Mouse (Mus musculus) lung, embryonic 14.5 days (tissue): ENCODE data around the gene Hoxa3. TPM values are rescaled to one million over a fixed set of nuclear protein-coding genes. Genes with fewer than 3 reads are reported as not detected.

ENCODE experiments used
- ATAC-seq: fragments of 200-750 bp; cut with Nextera tagmentation; 2 replicates; pipeline ENCODE4 v1.8.0; 2017; ENCODE audit warnings: mild to moderate bottlenecking, moderate TSS enrichment, moderate library complexity; ENCODE audit not compliant: insufficient read depth
- DNase-seq: peaks from one replicate; pipeline ENCODE4 v3.0.0-alpha.2; 2015
- H3K27ac ChIP-seq: fragments of 300-500 bp; sonication (generic); 2 replicates; pipeline ENCODE4 v1.5.1; 2014; ENCODE audit warnings: low read depth, mild to moderate bottlenecking, moderate library complexity
- H3K27me3 ChIP-seq: fragments of 300-500 bp; sonication (generic); 2 replicates; pipeline ENCODE4 v1.6.1; 2014; ENCODE audit warnings: low read length, control low read depth; ENCODE audit not compliant: insufficient read depth
- H3K36me3 ChIP-seq: fragments of 300-500 bp; sonication (generic); 2 replicates; pipeline ENCODE4 v1.6.1; 2014; ENCODE audit warnings: control low read depth; ENCODE audit not compliant: insufficient read depth
- H3K4me1 ChIP-seq: fragments of 300-500 bp; sonication (generic); 2 replicates; pipeline ENCODE4 v1.6.1; 2014; ENCODE audit warnings: antibody characterized with exemption, control low read depth; ENCODE audit not compliant: insufficient read depth
- H3K4me2 ChIP-seq: fragments of 300-500 bp; sonication (generic); 2 replicates; pipeline ENCODE4 v1.6.1; 2014; ENCODE audit warnings: mild to moderate bottlenecking
- H3K4me3 ChIP-seq: fragments of 300-500 bp; sonication (generic); 2 replicates; pipeline ENCODE4 v1.5.1; 2014; ENCODE audit warnings: low read depth, low read length
- H3K9ac ChIP-seq: fragments of 300-500 bp; sonication (generic); 2 replicates; pipeline ENCODE4 v1.6.1; 2014
- H3K9me3 ChIP-seq: fragments of 300-500 bp; sonication (generic); 2 replicates; pipeline ENCODE4 v1.6.1; 2016; ENCODE audit warnings: low read depth, low read length, control low read depth
- CTCF ChIP-seq: IDR thresholded peaks from 2 replicates; pipeline ENCODE4 v1.5.1; 2016; ENCODE audit warnings: antibody characterized with exemption, low read depth
- WGBS: fragments of 180-500 bp; shearing (Covaris S2); extraction: QIAGEN DNeasy Blood & Tissue Kit; methylation state at CpG from one replicate; pipeline ENCODE4 v1.1.7; 2014; 5-methylcytosine and 5-hydroxymethylcytosine counted together
- polyA plus RNA-seq: library from polyadenylated mRNA; unstranded; fragments of >200 nt; fragmentation: Nextera tagmentation; extraction: Ambion mirVana; gene quantifications from 2 replicates; pipeline ENCODE4 v1.2.1, GENCODE M21; 2014

Hoxa3 gene
- polyA plus RNA-seq, 1 experiment from 2014 or later: 11.3 TPM

DNA sequence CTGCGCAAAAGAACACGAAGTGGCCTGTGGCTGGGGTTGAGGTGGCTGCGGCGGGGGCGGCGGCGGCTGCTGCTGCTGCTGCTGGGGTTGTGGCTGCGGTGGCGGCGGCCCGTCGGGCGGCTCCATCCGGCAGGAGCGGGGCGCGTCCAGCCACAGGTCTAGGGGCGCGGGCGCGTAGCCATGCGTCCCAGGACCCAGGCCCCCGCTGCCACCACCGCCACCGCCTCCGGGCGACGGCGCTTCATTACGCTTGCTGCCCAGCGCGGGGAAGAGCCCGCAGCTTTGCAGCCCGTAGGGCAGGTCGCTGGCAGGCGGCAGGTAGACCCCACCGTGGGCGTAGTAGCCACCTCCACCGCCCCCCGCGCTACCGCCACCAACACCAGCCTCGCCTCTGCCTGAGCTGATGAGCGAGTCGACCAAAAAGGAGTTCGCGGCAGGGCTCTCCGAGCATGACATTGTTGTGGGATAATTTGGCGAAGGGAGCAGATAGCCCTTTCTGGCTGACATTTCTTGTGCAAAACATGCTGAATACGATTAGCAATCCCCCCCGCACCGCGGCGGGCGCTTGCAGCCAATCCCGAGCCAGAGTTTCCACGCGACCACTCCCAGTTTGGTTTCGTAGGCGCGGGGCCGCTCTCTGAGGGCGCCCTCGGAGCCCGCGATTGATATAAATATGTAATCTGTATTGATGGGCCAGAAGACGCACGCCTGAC, 21.4 kb upstream of the Hoxa3 start:
- H3K27me3 ChIP-seq: peaks cover 98% of the 10 kb centered on the region
- H3K4me3 ChIP-seq: peak overlapping the region; percentile 22; the same call in 1 of the 2 replicates
- 2% methylated on average over 68 of the region's 68 CpGs for WGBS
- H3K27ac ChIP-seq: no peak overlapping the region; the same call in 1 of the 2 replicates
- H3K9me3 ChIP-seq: no peaks in the 10 kb centered on the region
- H3K9ac ChIP-seq: peak overlapping the region; percentile 26; the same call in 1 of the 2 replicates
- H3K36me3 ChIP-seq: no peaks in the 10 kb centered on the region
- TF ChIP-seq CTCF: no peak
- H3K4me1 ChIP-seq: no peaks in the 10 kb centered on the region
- DNase-seq (no peak), ATAC-seq (no peak)
- peak overlapping the region; percentile 10; the same call in 1 of the 2 replicates for H3K4me2 ChIP-seq

DNA sequence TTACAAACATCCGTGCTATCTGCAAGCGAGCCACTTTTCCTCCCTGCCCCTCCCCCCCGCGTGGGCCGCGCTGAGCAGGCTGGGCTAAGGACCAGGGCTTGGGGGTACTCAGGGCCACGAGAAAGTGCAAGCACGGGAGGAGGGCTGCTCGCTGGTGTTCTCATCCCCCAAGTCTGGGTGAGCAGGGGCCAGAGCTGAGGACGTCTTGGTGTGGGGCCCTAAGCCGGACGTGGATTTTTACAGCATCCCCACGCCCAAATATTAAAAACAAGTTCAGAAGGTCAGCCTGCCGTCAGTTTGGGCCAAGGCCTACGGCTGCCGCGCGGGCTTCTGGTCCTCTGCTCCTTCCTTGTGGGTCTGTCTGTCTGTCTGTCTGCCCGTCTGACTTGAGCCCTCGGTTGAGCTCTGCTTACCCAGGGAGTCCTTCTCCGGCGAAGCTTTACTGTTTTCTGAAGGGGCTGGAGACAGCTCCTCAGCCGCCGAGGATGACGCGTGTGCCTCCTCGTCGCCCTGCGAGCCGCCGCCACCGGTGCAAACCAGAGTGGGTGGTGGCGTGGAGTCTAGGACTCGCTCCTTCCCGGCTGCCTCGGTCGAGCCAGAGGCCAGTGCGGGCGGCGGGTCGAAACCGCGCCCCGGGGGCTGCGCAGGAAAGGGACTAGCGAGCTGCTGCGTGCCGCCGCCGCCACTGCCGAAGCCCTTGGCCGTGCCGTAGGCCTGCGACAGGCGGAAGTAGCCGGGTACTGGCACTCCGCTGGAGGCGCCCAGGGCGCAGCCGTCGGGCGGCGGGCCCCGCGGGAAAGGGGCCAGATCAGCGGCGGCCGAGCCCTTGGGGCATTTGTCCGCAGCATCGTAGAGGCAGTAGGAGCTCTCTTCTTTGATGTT, 20.7 kb upstream of the Hoxa3 start:
- peak overlapping the region; percentile 23; the same call in 1 of the 2 replicates for H3K4me2 ChIP-seq
- H3K27me3 ChIP-seq: peaks cover 99% of the 10 kb centered on the region
- WGBS: 1% methylated on average over 69 of the region's 70 CpGs

DNA sequence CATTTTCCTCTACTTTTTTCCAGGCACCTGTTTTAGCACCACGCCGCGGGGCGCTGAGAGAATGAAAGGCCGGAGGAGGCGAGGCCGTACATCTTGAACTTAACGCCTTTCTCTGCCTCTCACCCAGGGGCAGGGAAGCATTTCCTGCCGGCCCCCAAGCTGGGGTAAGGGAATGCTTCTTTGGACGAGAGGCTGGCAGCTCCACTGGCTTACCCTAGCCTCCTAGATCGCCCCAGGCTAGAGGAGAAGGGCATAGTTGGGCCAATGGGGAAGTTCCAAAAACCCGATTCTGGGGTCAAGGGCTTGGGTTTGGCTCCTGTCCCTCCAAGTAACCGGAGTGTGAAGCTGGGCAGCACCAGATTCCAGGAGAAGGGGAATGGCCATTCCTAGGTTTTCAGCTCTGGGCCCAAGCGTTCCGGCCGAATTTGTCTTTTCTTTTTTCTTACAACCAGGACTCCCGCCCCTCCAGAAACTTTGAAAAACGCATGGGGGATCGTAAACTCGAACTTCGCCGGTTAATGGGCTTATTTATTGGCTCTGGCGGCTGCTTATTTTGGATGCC, 19.9 kb upstream of the Hoxa3 start:
- peaks cover 99% of the 10 kb centered on the region for H3K27me3 ChIP-seq
- no peaks in the 10 kb centered on the region for H3K36me3 ChIP-seq
- no peak overlapping the region for H3K27ac ChIP-seq
- no peak for TF ChIP-seq CTCF
- H3K4me2 ChIP-seq: no peak overlapping the region
- 2% methylated on average over 23 of the region's 23 CpGs for WGBS
- H3K4me3 ChIP-seq: peak overlapping the region; percentile 12
- ATAC-seq: no peak
- no peak overlapping the region for H3K9ac ChIP-seq
- H3K9me3 ChIP-seq: no peaks in the 10 kb centered on the region
- no peaks in the 10 kb centered on the region for H3K4me1 ChIP-seq
- no peak for DNase-seq

More for the DNA sequence above, 20.7 kb upstream of the Hoxa3 start:
- H3K4me3 ChIP-seq: peak overlapping the region; percentile 22; the same call in 1 of the 2 replicates
- H3K4me1 ChIP-seq: no peaks in the 10 kb centered on the region
- H3K9ac ChIP-seq: peak overlapping the region; percentile 26; the same call in 1 of the 2 replicates
- no peaks in the 10 kb centered on the region for H3K36me3 ChIP-seq
- no peaks in the 10 kb centered on the region for H3K9me3 ChIP-seq
- no peak for TF ChIP-seq CTCF
- H3K27ac ChIP-seq: no peak overlapping the region; the same call in 1 of the 2 replicates
- 0 out of 2 replicates have a peak, but pooled peaks have one; percentile 24 for ATAC-seq
- DNase-seq: no peak

DNA sequence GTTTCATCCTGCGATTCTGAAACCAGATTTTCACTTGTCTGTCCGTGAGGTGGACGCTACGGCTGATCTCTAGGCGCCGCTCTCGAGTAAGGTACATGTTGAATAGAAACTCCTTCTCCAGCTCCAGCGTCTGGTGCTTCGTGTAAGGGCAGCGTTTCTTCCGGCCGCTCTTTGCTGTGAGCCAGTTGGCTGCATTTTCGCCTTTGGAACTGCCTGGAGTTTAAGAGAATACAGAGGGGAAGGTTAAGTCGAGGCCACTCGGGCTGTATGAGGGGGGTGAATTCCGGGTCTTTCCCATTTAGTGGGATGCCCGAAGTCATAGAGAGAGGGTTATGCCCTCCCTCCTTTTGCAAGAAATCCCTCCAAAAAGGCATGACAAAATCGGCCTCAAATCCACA, 19.4 kb upstream of the Hoxa3 start:
- peak overlapping the region; percentile 12 for H3K4me3 ChIP-seq
- H3K27me3 ChIP-seq: peaks cover 99% of the 10 kb centered on the region
- no peaks in the 10 kb centered on the region for H3K9me3 ChIP-seq
- H3K27ac ChIP-seq: no peak overlapping the region
- no peak overlapping the region for H3K4me2 ChIP-seq
- DNase-seq (peak; percentile 57), ATAC-seq (no peak)
- no peak for TF ChIP-seq CTCF
- no peak overlapping the region for H3K9ac ChIP-seq
- no peaks in the 10 kb centered on the region for H3K4me1 ChIP-seq
- under 1% methylated on average over 18 of the region's 18 CpGs for WGBS
- no peaks in the 10 kb centered on the region for H3K36me3 ChIP-seq

DNA sequence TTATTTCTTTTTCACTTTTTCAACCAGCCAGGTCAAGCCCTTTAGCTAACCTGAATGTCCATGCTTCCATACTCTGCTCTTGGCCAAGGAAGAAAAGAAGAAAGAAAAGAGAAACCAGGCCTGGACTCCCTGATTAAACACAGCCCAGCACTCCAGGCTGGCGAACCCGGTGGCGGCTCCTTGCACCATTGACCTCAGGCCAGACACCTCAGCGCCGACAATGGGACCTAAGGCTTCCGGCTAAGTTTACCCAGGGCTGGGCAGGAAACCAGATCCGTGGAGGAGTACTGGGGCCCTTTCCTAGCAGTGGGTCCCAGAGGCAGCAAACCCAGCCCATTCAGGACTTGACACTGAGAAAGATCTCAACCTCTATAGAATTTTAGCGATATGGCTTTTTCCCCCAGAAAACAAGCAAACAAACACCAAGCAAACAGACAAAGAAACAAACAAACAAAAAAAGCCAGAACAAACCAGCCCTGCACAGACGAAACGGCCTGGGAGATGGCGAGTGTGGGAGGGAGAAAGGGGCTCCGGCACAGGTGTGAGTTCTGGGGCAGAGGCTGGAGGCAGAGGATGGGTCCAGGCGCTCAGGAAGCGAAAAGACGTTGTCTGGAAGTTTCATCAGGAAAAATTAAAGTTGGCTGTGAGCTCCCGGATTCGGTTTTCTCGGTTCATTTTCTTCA, 18.9 kb upstream of the Hoxa3 start:
- ATAC-seq: no peak
- Histone ChIP-seq H3K4me2 (no peak overlapping the region), H3K4me3 (peak overlapping the region; percentile 12; the same call in 1 of the 2 replicates), H3K4me1 (no peaks in the 10 kb centered on the region), H3K27me3 (peaks cover 99% of the 10 kb centered on the region), H3K27ac (no peak overlapping the region), H3K9ac (no peak overlapping the region), H3K9me3 (no peaks in the 10 kb centered on the region), H3K36me3 (no peaks in the 10 kb centered on the region)
- no peak for TF ChIP-seq CTCF
- 2% methylated on average over 18 of the region's 18 CpGs for WGBS
- no peak for DNase-seq

DNA sequence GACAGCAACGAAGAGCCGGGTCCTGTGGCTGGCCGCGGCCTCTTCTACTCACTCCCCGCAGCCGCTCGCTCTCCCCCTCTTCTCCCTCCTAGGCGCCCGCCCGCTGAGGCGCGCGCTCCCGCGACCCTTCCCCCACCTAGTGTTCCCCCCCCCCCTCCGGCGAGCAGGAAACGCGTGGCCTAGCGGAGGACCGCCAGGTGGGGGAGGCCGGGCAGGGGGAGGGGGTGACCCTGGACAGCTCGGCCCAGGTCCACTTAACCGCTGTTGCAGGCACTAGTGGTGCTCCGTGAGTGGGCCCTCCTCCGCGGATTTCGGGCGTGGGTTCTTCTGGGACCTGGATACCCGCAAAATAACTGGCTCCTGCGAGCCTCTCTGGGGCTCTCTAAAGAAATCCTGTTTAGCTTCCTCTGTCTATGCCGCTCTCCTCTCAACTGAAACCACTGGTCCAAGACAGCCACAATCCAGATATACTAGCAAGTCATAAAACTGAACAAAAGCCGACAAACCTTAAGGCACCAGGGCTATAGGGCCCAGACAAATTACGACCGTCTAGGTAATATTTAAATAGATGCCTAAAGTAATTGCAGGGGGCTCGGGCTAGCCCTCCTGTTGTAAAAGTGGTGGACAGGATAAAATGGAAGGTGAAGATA, 17.5 kb upstream of the Hoxa3 start, which contains the start of gene Hoxa9:
Hoxa9 (minus strand) TSS at position 574 of the 650 bp plus-strand sequence.
- Histone ChIP-seq H3K4me2 (peak within 1 kb of the TSS; percentile 5; the same call in 1 of the 2 replicates), H3K9ac (no peak within 1 kb of the TSS), H3K36me3 (no peaks in the 10 kb centered on the region), H3K4me1 (no peaks in the 10 kb centered on the region), H3K27ac (no peak within 1 kb of the TSS), H3K4me3 (peak within 1 kb of the TSS; percentile 10; the same call in 1 of the 2 replicates), H3K9me3 (no peaks in the 10 kb centered on the region), H3K27me3 (peaks cover 99% of the 10 kb centered on the region)
- DNase-seq (no peak), ATAC-seq (no peak)
- TF ChIP-seq CTCF: no peak
- WGBS: 1% methylated on average over 27 of the region's 36 CpGs
